Mouse (Mus musculus) heart, adult 2 months (tissue): ENCODE data around the gene Dglucy. TPM values are rescaled to one million over a fixed set of nuclear protein-coding genes. Genes with fewer than 3 reads are reported as not detected.

Experiments
- DNase-seq, 2 experiments: peaks; one replicate each; pipeline ENCODE4 v3.0.0; 2021
- H3K27ac ChIP-seq: fragments of 200-600 bp; 2 replicates; pipeline ENCODE4 v1.8.1; 2022
- H3K27me3 ChIP-seq: fragments of 200-500 bp; 2 replicates; pipeline ENCODE4 v1.6.1; 2012; ENCODE audit warnings: mild to moderate bottlenecking, low read length, inconsistent platforms, mixed read lengths; ENCODE audit not compliant: control insufficient read depth, insufficient read depth
- H3K36me3 ChIP-seq: fragments of 200-500 bp; 2 replicates; pipeline ENCODE4 v1.6.1; 2012; ENCODE audit warnings: low read length, inconsistent platforms; ENCODE audit not compliant: control insufficient read depth, insufficient read depth
- H3K4me1 ChIP-seq: fragments of 200-500 bp; 2 replicates; pipeline ENCODE4 v1.6.1; 2011; ENCODE audit warnings: low read length; ENCODE audit not compliant: control insufficient read depth, insufficient read depth
- H3K4me3 ChIP-seq: fragments of 200-600 bp; 2 replicates; pipeline ENCODE4 v1.8.1; 2022
- H3K79me2 ChIP-seq: fragments of 200-500 bp; replicated peaks from 2 replicates; pipeline ENCODE4 v1.6.1; 2012; ENCODE audit warnings: mild to moderate bottlenecking, inconsistent platforms, low read length, moderate library complexity, mixed read lengths; ENCODE audit not compliant: control insufficient read depth, insufficient read depth
- H3K9ac ChIP-seq: fragments of 200-500 bp; 2 replicates; pipeline ENCODE4 v1.6.1; 2012; ENCODE audit warnings: low read depth, mild to moderate bottlenecking, control low read depth, inconsistent platforms, low read length, mixed read lengths
- CTCF ChIP-seq: fragments of 200-600 bp; IDR thresholded peaks from 2 replicates; pipeline ENCODE4 v1.8.1; 2022; ENCODE audit warnings: antibody characterized with exemption, mild to moderate bottlenecking, moderate library complexity
- EP300 ChIP-seq: fragments of 200-500 bp; IDR thresholded peaks from 2 replicates; pipeline ENCODE4 v1.6.1; 2011; ENCODE audit warnings: low read depth, low read length, control low read depth; ENCODE audit not compliant: insufficient read depth
- POLR2A ChIP-seq: fragments of 200-500 bp; IDR thresholded peaks from 2 replicates; pipeline ENCODE4 v1.6.1; 2011; ENCODE audit warnings: mild to moderate bottlenecking, low read depth, low read length, control low read depth; ENCODE audit not compliant: insufficient read depth
- WGBS: fragments of 180-500 bp; shearing (Covaris S2); methylation state at CpG from one replicate; pipeline ENCODE4 v1.1.7; 2018; 5-methylcytosine and 5-hydroxymethylcytosine counted together
- intact Hi-C: fragments of 180-260 bp; cut with DNase I; formaldehyde crosslinking; loops from one replicate; pipeline ENCODE4 v1.15.1; 2025
- long read RNA-seq: library from polyadenylated mRNA; stranded (forward); transcript quantifications from one replicate; pipeline ENCODE4 v2.0.0, GENCODE M21; 2021
- polyA plus RNA-seq: library from polyadenylated mRNA; depleted of rRNA; stranded (reverse); fragments of >200 nt; gene quantifications from 2 replicates; pipeline ENCODE4 v1.2.3, GENCODE M21; 2012; rRNA removed
- total RNA-seq, 2 experiments: library from RNA; stranded (reverse); gene quantifications; 2 replicates each; pipeline ENCODE4 v1.2.3; 2021

Gene Dglucy
- total RNA-seq, result 10 to 100 TPM; 60.9 to 64.0 TPM
- polyA plus RNA-seq, result 36.8 and 77.0 TPM in 2 replicates
- long read RNA-seq, transcript Dglucy-201 (13 exons, 3,295 nt), result major isoform, 31 of 45 reads
- long read RNA-seq, partial matches to known transcripts, result 6 of 45 reads
- long read RNA-seq, other reads (novel, unspliced or antisense), result 7 of 45 reads

DNA sequence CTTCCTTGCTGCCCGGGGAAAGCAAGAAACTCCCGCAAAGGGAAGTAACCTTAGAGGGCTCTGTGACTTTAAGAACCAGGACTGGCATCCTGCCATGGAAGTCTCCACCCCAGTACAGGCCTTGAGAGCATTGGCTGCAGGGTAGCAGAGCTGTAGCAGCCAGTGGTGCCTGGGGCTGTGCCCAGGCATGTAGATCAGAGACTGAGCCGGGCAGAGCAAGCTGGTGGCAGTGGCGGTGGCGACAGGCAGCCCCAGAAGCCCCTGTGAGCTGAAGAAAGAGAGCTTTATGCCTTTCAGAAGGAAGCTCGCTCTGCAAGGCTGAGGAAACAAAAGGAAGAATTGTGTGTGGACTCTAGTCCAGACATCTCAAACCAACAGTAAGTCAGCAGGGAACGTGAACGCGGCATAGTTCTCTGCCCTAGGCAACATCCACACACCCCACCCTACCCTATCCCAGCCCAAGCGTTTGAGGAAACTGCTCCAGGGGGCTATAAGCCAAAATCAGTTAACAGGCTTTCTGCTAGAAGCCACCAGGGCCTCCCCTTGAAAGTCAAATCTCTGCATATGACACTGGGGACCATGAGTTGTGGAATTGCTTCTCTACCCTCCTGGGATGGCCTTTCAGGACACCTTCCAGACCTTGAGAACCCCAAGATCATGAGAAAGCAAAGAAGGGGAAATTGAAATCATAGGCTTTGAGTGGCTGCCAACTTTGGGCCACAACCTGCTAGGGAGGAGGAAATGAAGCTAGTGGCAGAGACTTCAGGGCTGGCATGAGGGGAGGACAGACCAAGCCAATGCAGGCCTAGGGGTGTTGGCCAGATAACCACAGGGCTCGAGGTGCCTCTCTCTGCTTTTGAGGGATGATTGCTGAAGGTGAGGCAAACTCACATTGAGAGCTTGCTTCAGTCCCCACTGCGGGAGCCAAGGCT is at the start of gene Dglucy:
TSS of gene Dglucy (plus strand) at position 124 of the 932 bp plus-strand sequence.
- DNase-seq, result peak; percentile 91 to 93
- Histone ChIP-seq H3K27ac (peak within 1 kb of the TSS; percentile 97), H3K4me1 (peaks cover 21% of the 10 kb centered on the region), H3K4me3 (peak within 1 kb of the TSS; percentile 52), H3K79me2 (no peaks in the 10 kb centered on the region), H3K27me3 (no peaks in the 10 kb centered on the region), H3K36me3 (no peaks in the 10 kb centered on the region), H3K9ac (peak within 1 kb of the TSS; percentile 64)
- intact Hi-C loops, result loop anchor here (2.0 to 10.0 kb wide), 3 partner anchors 54 to 236 kb away; no protein-coding TSS in a partner anchor
- TF ChIP-seq EP300 (peak; percentile 93), CTCF (no peak), POLR2A (peak; percentile 99)
- WGBS, result 6% methylated on average over 12 of the region's 12 CpGs

DNA sequence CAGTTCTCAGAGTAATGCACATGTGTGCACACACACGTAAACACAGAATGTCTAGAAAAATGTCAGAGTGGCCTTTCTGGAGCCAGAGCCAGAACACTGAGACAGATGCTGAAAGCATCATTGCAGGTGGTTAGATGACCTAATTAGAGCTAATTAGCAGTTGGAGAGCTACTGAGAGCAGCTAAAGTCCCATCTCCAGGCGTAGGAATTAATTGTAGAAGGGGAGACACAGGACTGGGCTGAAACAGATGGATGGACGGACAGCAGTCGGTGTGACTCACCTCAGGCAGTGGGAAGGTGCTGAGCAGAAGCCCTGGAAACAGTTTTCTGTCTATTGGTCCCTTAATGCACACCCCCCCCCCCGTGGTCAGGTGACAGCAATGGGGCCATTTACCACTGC is 43.7 kb upstream of the Dglucy start:
- H3K36me3 ChIP-seq, result no peaks in the 10 kb centered on the region
- H3K9ac ChIP-seq, result no peak overlapping the region
- DNase-seq, result no peak
- no peaks in the 10 kb centered on the region for H3K79me2 ChIP-seq
- 84% methylated on average over 5 of the region's 5 CpGs for WGBS
- no peak overlapping the region for H3K4me3 ChIP-seq
- no peak for TF ChIP-seq EP300
- no peak for TF ChIP-seq POLR2A
- TF ChIP-seq CTCF, result no peak
- H3K27me3 ChIP-seq, result no peaks in the 10 kb centered on the region
- no peak overlapping the region for H3K27ac ChIP-seq
- no peaks in the 10 kb centered on the region for H3K4me1 ChIP-seq
- intact Hi-C loops, result no loop called here

GRCm38 (mm10) chr12:100735581-100735980 is 43.3 kb upstream of the Dglucy start:
- WGBS, result 93% methylated on average over 2 of the region's 2 CpGs
- no peaks in the 10 kb centered on the region for H3K4me1 ChIP-seq
- intact Hi-C loops, result no loop called here
- TF ChIP-seq CTCF, result no peak
- TF ChIP-seq POLR2A, result no peak
- TF ChIP-seq EP300, result no peak
- H3K27me3 ChIP-seq, result no peaks in the 10 kb centered on the region
- H3K4me3 ChIP-seq, result no peak overlapping the region
- no peaks in the 10 kb centered on the region for H3K36me3 ChIP-seq
- no peak for DNase-seq
- H3K79me2 ChIP-seq, result no peaks in the 10 kb centered on the region
- H3K9ac ChIP-seq, result no peak overlapping the region
- no peak overlapping the region for H3K27ac ChIP-seq

DNA sequence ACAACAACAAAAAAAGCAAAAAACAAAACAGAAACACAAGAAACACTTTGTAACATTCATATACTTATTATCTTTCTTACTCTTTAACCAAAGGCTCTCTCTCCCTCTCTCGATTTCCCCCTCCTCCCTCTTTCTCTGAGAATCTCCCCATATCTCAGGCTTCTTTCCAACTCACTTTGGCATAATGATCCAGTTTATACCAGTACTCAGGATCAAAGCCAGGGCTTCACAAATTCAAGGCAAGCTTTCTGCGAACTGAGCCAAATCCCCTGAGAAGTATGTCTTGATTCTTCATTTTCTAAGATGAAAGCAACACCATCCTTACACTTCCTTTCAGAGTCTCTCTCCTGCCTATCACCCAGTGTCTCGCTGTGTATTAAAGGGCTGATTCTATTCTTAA is 40.4 kb upstream of the Dglucy start:
- 64% methylated on average over 3 of the region's 3 CpGs for WGBS
- Histone ChIP-seq H3K27ac (no peak overlapping the region), H3K4me1 (no peaks in the 10 kb centered on the region), H3K36me3 (no peaks in the 10 kb centered on the region), H3K27me3 (no peaks in the 10 kb centered on the region), H3K9ac (no peak overlapping the region), H3K4me3 (no peak overlapping the region), H3K79me2 (no peaks in the 10 kb centered on the region)
- no peak for DNase-seq
- TF ChIP-seq EP300 (no peak), CTCF (no peak), POLR2A (no peak)
- intact Hi-C loops, result no loop called here

GRCm38 (mm10) chr12:100739011-100739570 is 39.8 kb upstream of the Dglucy start:
- no peak overlapping the region for H3K9ac ChIP-seq
- TF ChIP-seq CTCF (no peak), EP300 (no peak), POLR2A (no peak)
- no peak overlapping the region for H3K4me3 ChIP-seq
- intact Hi-C loops, result no loop called here
- no peaks in the 10 kb centered on the region for H3K79me2 ChIP-seq
- no peaks in the 10 kb centered on the region for H3K4me1 ChIP-seq
- H3K36me3 ChIP-seq, result no peaks in the 10 kb centered on the region
- DNase-seq, result no peak
- H3K27ac ChIP-seq, result no peak overlapping the region
- 78% methylated on average over 4 of the region's 4 CpGs for WGBS
- no peaks in the 10 kb centered on the region for H3K27me3 ChIP-seq

DNA sequence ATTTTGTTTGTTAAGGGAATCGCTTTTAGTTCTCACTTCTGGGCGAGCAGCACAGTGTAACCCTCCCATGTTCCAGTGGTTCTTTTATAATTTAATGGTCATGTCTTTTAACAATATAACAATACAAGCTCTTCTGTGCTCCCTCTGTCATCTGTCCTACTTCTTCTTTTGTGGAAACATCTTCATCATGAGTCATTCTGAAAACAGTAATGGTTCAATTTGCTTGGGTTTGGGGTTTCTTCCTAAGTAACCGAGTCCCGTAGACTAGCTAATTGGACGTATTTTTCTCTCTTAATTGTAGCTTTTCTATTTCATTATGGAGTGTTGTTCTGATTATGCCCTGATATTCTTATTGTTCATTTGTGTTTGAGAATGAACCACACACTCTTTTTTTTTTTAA is 38.5 kb upstream of the Dglucy start:
- WGBS, result 91% methylated on average over 5 of the region's 5 CpGs
- Histone ChIP-seq H3K79me2 (no peaks in the 10 kb centered on the region), H3K36me3 (no peaks in the 10 kb centered on the region), H3K4me1 (no peaks in the 10 kb centered on the region), H3K9ac (no peak overlapping the region), H3K27ac (no peak overlapping the region), H3K27me3 (no peaks in the 10 kb centered on the region), H3K4me3 (no peak overlapping the region)
- TF ChIP-seq CTCF (no peak), EP300 (no peak), POLR2A (no peak)
- no peak for DNase-seq
- intact Hi-C loops, result no loop called here
